Mouse (Mus musculus) limb, embryonic 14.5 days (tissue): ENCODE data around the gene Olfr1254. TPM values are rescaled to one million over a fixed set of nuclear protein-coding genes. Genes with fewer than 3 reads are reported as not detected.

ENCODE experiments used
- ATAC-seq: fragments of 200-750 bp; cut with Nextera tagmentation; 2 replicates; pipeline ENCODE4 v1.8.0; 2017; ENCODE audit warnings: low read depth, moderate number of reproducible peaks, moderate TSS enrichment; ENCODE audit not compliant: low FRiP score
- DNase-seq: peaks from one replicate; pipeline ENCODE4 v3.0.0-alpha.2; 2015; ENCODE audit warnings: low spot score
- H3K27ac ChIP-seq: fragments of 300-500 bp; sonication (generic); replicated peaks from 2 replicates; pipeline ENCODE4 v1.5.1; 2014; ENCODE audit warnings: low read depth, mild to moderate bottlenecking, low read length, moderate library complexity, mixed read lengths
- H3K27me3 ChIP-seq: fragments of 300-500 bp; sonication (generic); 2 replicates; pipeline ENCODE4 v1.6.1; 2014; ENCODE audit warnings: low read length, mixed read lengths; ENCODE audit not compliant: control insufficient read depth, insufficient read depth
- H3K36me3 ChIP-seq: fragments of 300-500 bp; sonication (generic); 2 replicates; pipeline ENCODE4 v1.6.1; 2014; ENCODE audit warnings: mild to moderate bottlenecking, low read length, moderate library complexity, mixed read lengths; ENCODE audit not compliant: control insufficient read depth, insufficient read depth
- H3K4me1 ChIP-seq: fragments of 300-500 bp; sonication (generic); 2 replicates; pipeline ENCODE4 v1.6.1; 2014; ENCODE audit warnings: antibody characterized with exemption, low read length, mixed read lengths; ENCODE audit not compliant: control insufficient read depth, insufficient read depth
- H3K4me2 ChIP-seq: fragments of 300-500 bp; sonication (generic); replicated peaks from 2 replicates; pipeline ENCODE4 v1.6.1; 2014; ENCODE audit warnings: low read depth, mild to moderate bottlenecking, low read length, moderate library complexity; ENCODE audit not compliant: severe bottlenecking
- H3K4me3 ChIP-seq: fragments of 300-500 bp; sonication (generic); replicated peaks from 2 replicates; pipeline ENCODE4 v1.5.1; 2014; ENCODE audit warnings: low read length
- H3K9ac ChIP-seq: fragments of 300-500 bp; sonication (generic); 2 replicates; pipeline ENCODE4 v1.6.1; 2014; ENCODE audit warnings: mild to moderate bottlenecking, low read depth, low read length, moderate library complexity; ENCODE audit not compliant: severe bottlenecking
- H3K9me3 ChIP-seq: fragments of 300-500 bp; sonication (generic); 2 replicates; pipeline ENCODE4 v1.6.1; 2016; ENCODE audit warnings: low read length; ENCODE audit not compliant: control insufficient read depth
- POLR2A ChIP-seq: fragments of 200-500 bp; IDR thresholded peaks from 2 replicates; pipeline ENCODE4 v1.8.0; 2012; ENCODE audit warnings: inconsistent platforms, mild to moderate bottlenecking, moderate library complexity, borderline replicate concordance; ENCODE audit not compliant: insufficient read depth, insufficient read length; ENCODE audit errors: extremely low read depth
- WGBS: fragments of 180-500 bp; shearing (Covaris S2); extraction: QIAGEN DNeasy Blood & Tissue Kit; methylation state at CpG from one replicate; pipeline ENCODE4 v1.1.7; 2014; 5-methylcytosine and 5-hydroxymethylcytosine counted together
- polyA plus RNA-seq, 2 experiments: library from polyadenylated mRNA; depleted of rRNA in 1 of 2; stranded (reverse) in 1 of 2; unstranded in 1 of 2; fragments of >200 nt; fragmentation: Nextera tagmentation in 1 of 2; extraction: Ambion mirVana in 1 of 2; gene quantifications; 2 replicates each; pipeline versions ENCODE4 v1.2.1 to v1.2.3; 2012 to 2014

Olfr1254 gene
- polyA plus RNA-seq, 2 experiments: not detected

DNA sequence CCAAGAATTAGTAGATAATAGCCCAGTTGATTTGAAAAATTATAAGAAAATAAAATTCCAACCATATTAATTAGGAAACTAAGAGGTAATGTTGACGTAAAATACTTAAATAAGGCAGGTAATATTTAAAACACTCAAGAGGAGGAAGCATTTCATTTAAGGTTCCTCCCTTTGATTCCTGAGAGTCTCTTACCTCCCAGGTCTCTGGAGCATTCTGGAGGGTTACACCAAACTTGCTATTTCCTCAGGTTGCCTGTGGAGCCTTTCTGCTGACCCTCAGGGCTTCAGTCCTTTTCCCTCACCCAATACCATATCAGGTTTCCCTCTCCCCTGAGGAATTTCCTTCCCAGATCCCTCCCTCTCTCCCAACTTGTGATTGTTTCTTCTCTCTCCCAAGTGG, 36.4 kb downstream of the Olfr1254 start, which contains the start of gene Olfr1253:
Olfr1253 (minus strand) TSS at position 101 of the 400 bp plus-strand sequence.
- Histone ChIP-seq H3K9ac (no peak within 1 kb of the TSS), H3K9me3 (no peaks in the 10 kb centered on the region)

More for the DNA sequence above, 36.4 kb downstream of the Olfr1254 start, which contains the start of gene Olfr1253:
- Histone ChIP-seq H3K4me1 (no peaks in the 10 kb centered on the region), H3K4me2 (no peak within 1 kb of the TSS), H3K4me3 (no peak within 1 kb of the TSS), H3K36me3 (no peaks in the 10 kb centered on the region), H3K27ac (no peak within 1 kb of the TSS), H3K27me3 (no peaks in the 10 kb centered on the region)
- DNase-seq (no peak), ATAC-seq (no peak)
- WGBS: 83% methylated on average over 1 of the region's 1 CpGs
- TF ChIP-seq POLR2A: no peak

Other genes starting within 250 kb of the Olfr1254 start
- gene Olfr1245, start 215.2 kb downstream of the Olfr1254 start, polyA plus RNA-seq (2012; rRNA removed): not detected in 2 replicates
- gene Olfr1245, start 215.2 kb downstream of the Olfr1254 start, polyA plus RNA-seq (2014; fragmentation: Nextera tagmentation; extraction: Ambion mirVana): not detected in 2 replicates
- not detected in 2 replicates for gene Olfr1246, start 200.5 kb downstream of the Olfr1254 start, polyA plus RNA-seq (2012; rRNA removed)
- gene Olfr1246, start 200.5 kb downstream of the Olfr1254 start, polyA plus RNA-seq (2014; fragmentation: Nextera tagmentation; extraction: Ambion mirVana): not detected in 2 replicates
- not detected in 2 replicates for gene Olfr1247, start 179.5 kb downstream of the Olfr1254 start, polyA plus RNA-seq (2012; rRNA removed)
- gene Olfr1247, start 179.5 kb downstream of the Olfr1254 start, polyA plus RNA-seq (2014; fragmentation: Nextera tagmentation; extraction: Ambion mirVana): not detected in 2 replicates
- not detected in 2 replicates for gene Olfr1248, start 175.4 kb downstream of the Olfr1254 start, polyA plus RNA-seq (2012; rRNA removed)
- not detected in 2 replicates for gene Olfr1248, start 175.4 kb downstream of the Olfr1254 start, polyA plus RNA-seq (2014; fragmentation: Nextera tagmentation; extraction: Ambion mirVana)
- not detected in 2 replicates for gene Olfr1249, start 158.6 kb downstream of the Olfr1254 start, polyA plus RNA-seq (2012; rRNA removed)
- gene Olfr1249, start 158.6 kb downstream of the Olfr1254 start, polyA plus RNA-seq (2014; fragmentation: Nextera tagmentation; extraction: Ambion mirVana): not detected in 2 replicates
- gene Olfr1250, start 132.2 kb downstream of the Olfr1254 start, polyA plus RNA-seq (2012; rRNA removed): not detected in 2 replicates
- not detected in 2 replicates for gene Olfr1250, start 132.2 kb downstream of the Olfr1254 start, polyA plus RNA-seq (2014; fragmentation: Nextera tagmentation; extraction: Ambion mirVana)
- gene Olfr1251, start 121.7 kb downstream of the Olfr1254 start, polyA plus RNA-seq (2012; rRNA removed): not detected in 2 replicates
- not detected in 2 replicates for gene Olfr1251, start 121.7 kb downstream of the Olfr1254 start, polyA plus RNA-seq (2014; fragmentation: Nextera tagmentation; extraction: Ambion mirVana)
- gene Olfr1252, start 68.6 kb downstream of the Olfr1254 start, polyA plus RNA-seq (2012; rRNA removed): not detected in 2 replicates
- gene Olfr1252, start 68.6 kb downstream of the Olfr1254 start, polyA plus RNA-seq (2014; fragmentation: Nextera tagmentation; extraction: Ambion mirVana): not detected in 2 replicates
- gene Olfr1253, start 36.5 kb downstream of the Olfr1254 start, polyA plus RNA-seq (2012; rRNA removed): not detected in 2 replicates
- gene Olfr1253, start 36.5 kb downstream of the Olfr1254 start, polyA plus RNA-seq (2014; fragmentation: Nextera tagmentation; extraction: Ambion mirVana): not detected in 2 replicates
- gene Olfr1255, start 18.4 kb upstream of the Olfr1254 start, polyA plus RNA-seq (2012; rRNA removed): not detected in 2 replicates
- gene Olfr1255, start 18.4 kb upstream of the Olfr1254 start, polyA plus RNA-seq (2014; fragmentation: Nextera tagmentation; extraction: Ambion mirVana): not detected in 2 replicates
- gene Olfr1256, start 47.9 kb upstream of the Olfr1254 start, polyA plus RNA-seq (2012; rRNA removed): not detected in 2 replicates
- not detected in 2 replicates for gene Olfr1256, start 47.9 kb upstream of the Olfr1254 start, polyA plus RNA-seq (2014; fragmentation: Nextera tagmentation; extraction: Ambion mirVana)
- not detected in 2 replicates for gene Olfr48, start 54.6 kb upstream of the Olfr1254 start, polyA plus RNA-seq (2012; rRNA removed)
- gene Olfr48, start 54.6 kb upstream of the Olfr1254 start, polyA plus RNA-seq (2014; fragmentation: Nextera tagmentation; extraction: Ambion mirVana): not detected in 2 replicates
- gene Olfr1257, start 84.8 kb upstream of the Olfr1254 start, polyA plus RNA-seq (2012; rRNA removed): not detected in 2 replicates
- not detected in 2 replicates for gene Olfr1257, start 84.8 kb upstream of the Olfr1254 start, polyA plus RNA-seq (2014; fragmentation: Nextera tagmentation; extraction: Ambion mirVana)
- gene Olfr1258, start 133.7 kb upstream of the Olfr1254 start, polyA plus RNA-seq (2012; rRNA removed): not detected in 2 replicates
- gene Olfr1258, start 133.7 kb upstream of the Olfr1254 start, polyA plus RNA-seq (2014; fragmentation: Nextera tagmentation; extraction: Ambion mirVana): not detected in 2 replicates
- not detected in 2 replicates for gene Olfr1259, start 155.0 kb upstream of the Olfr1254 start, polyA plus RNA-seq (2012; rRNA removed)
- gene Olfr1259, start 155.0 kb upstream of the Olfr1254 start, polyA plus RNA-seq (2014; fragmentation: Nextera tagmentation; extraction: Ambion mirVana): not detected in 2 replicates
- gene Olfr1260, start 180.7 kb upstream of the Olfr1254 start, polyA plus RNA-seq (2012; rRNA removed): not detected in 2 replicates
- gene Olfr1260, start 180.7 kb upstream of the Olfr1254 start, polyA plus RNA-seq (2014; fragmentation: Nextera tagmentation; extraction: Ambion mirVana): not detected in 2 replicates
- gene Olfr1261, start 197.6 kb upstream of the Olfr1254 start, polyA plus RNA-seq (2012; rRNA removed): not detected in 2 replicates
- not detected in 2 replicates for gene Olfr1261, start 197.6 kb upstream of the Olfr1254 start, polyA plus RNA-seq (2014; fragmentation: Nextera tagmentation; extraction: Ambion mirVana)
- not detected in 2 replicates for gene Olfr1262, start 206.5 kb upstream of the Olfr1254 start, polyA plus RNA-seq (2012; rRNA removed)
- not detected in 2 replicates for gene Olfr1262, start 206.5 kb upstream of the Olfr1254 start, polyA plus RNA-seq (2014; fragmentation: Nextera tagmentation; extraction: Ambion mirVana)
- gene Olfr1263, start 218.5 kb upstream of the Olfr1254 start, polyA plus RNA-seq (2012; rRNA removed): not detected in 2 replicates
- gene Olfr1263, start 218.5 kb upstream of the Olfr1254 start, polyA plus RNA-seq (2014; fragmentation: Nextera tagmentation; extraction: Ambion mirVana): not detected in 2 replicates
- not detected in 2 replicates for gene Olfr1264, start 232.0 kb upstream of the Olfr1254 start, polyA plus RNA-seq (2012; rRNA removed)
- gene Olfr1264, start 232.0 kb upstream of the Olfr1254 start, polyA plus RNA-seq (2014; fragmentation: Nextera tagmentation; extraction: Ambion mirVana): not detected in 2 replicates
- not detected in 2 replicates for gene Olfr1265, start 241.7 kb upstream of the Olfr1254 start, polyA plus RNA-seq (2012; rRNA removed)
- not detected in 2 replicates for gene Olfr1265, start 241.7 kb upstream of the Olfr1254 start, polyA plus RNA-seq (2014; fragmentation: Nextera tagmentation; extraction: Ambion mirVana)